Comparison of ENCODE assay signal across 8 mouse cellular contexts in genomic region chr4:43631046-43631955, GRCm38 (mm10). TPM values are rescaled to one million over a fixed set of nuclear protein-coding genes. Genes with fewer than 3 reads are reported as not detected.
DNase-seq lines count a peak whose midpoint lies in the region; ATAC-seq and TF ChIP-seq lines count a peak whose summit lies in the region.

TSS of gene Npr2 (plus strand) at chr4:43631935.

- ATAC-seq in limb, embryonic 15.5 days (ENCODE audit: insufficient number of reproducible peaks, low FRiP score, low TSS enrichment, low read depth), result peak; percentile 46

- H3K79me2 ChIP-seq in myocyte (ENCODE audit: control insufficient read depth, insufficient read depth), result no peaks in the 10 kb centered on the region

- TF ChIP-seq POLR2A in myocyte (IDR thresholded peaks at IDR 0.05; ENCODE audit: insufficient read length, low read depth), result peak; percentile 81

- under 1% methylated on average over 34 of the region's 70 CpGs for WGBS in limb, embryonic 15.5 days

- H3K27me3 ChIP-seq in limb, embryonic 15.5 days, result no peaks in the 10 kb centered on the region
- no peaks in the 10 kb centered on the region for H3K27me3 ChIP-seq in myocyte (ENCODE audit: control insufficient read depth, insufficient read depth, insufficient read length)

- peak within 1 kb of the TSS; percentile 66 for H3K4me3 ChIP-seq in limb, embryonic 15.5 days
- peak within 1 kb of the TSS; percentile 25 for H3K4me3 ChIP-seq in myocyte

- intact Hi-C loops in gastrocnemius, postnatal 36 days (cut with DNase I), result loop anchor here (10.0 kb wide), 1 partner anchor 234 kb away; no protein-coding TSS in a partner anchor

- H3K4me2 ChIP-seq in limb, embryonic 15.5 days, result peak within 1 kb of the TSS; percentile 67
- H3K4me2 ChIP-seq in myocyte (ENCODE audit: low read depth), result peak within 1 kb of the TSS; percentile 79

- H3ac ChIP-seq in myocyte (ENCODE audit: control insufficient read depth, insufficient read length), result peak within 1 kb of the TSS; percentile 37

- H3K27ac ChIP-seq in limb, embryonic 15.5 days, result peak within 1 kb of the TSS; percentile 88

- H3K4me1 ChIP-seq in limb, embryonic 15.5 days, result peaks cover 48% of the 10 kb centered on the region

- peak within 1 kb of the TSS; percentile 82 for H3K9ac ChIP-seq in limb, embryonic 15.5 days

- H3K36me3 ChIP-seq in limb, embryonic 15.5 days, result no peaks in the 10 kb centered on the region
- H3K36me3 ChIP-seq in myocyte (ENCODE audit: control insufficient read depth, insufficient read depth), result no peaks in the 10 kb centered on the region

- H3K9me3 ChIP-seq in limb, embryonic 15.5 days, result no peaks in the 10 kb centered on the region

- DNase-seq in thymus, postnatal 25 days, result peak; percentile 10
- no peak for DNase-seq in thymus, postnatal 10 days (ENCODE audit: low spot score in 2 of 2)
- DNase-seq in cerebellum, postnatal 25 days, result peak; percentile 79
- DNase-seq in gastrocnemius, postnatal 36 days, result peak; percentile 45 to 62
- DNase-seq in induced T-regulatory cell, adult 2 months (ENCODE audit: low read depth), result peak; percentile 12
- DNase-seq in MN1 (ENCODE audit: low spot score), result no peak

TF ChIP-seq in myocyte, 11 proteins besides CTCF, POLR2A, EP300 and RAD21:
- TF ChIP-seq MYOG (IDR thresholded peaks at IDR 0.05; ENCODE audit: control insufficient read depth in 1 of 3, insufficient read depth in 1 of 3, insufficient read length in 2 of 3, low read depth in 2 of 3) (no peak), TCF12 (IDR thresholded peaks at IDR 0.05; ENCODE audit: insufficient read depth, poor library complexity, severe bottlenecking) (no peak), POLR2AphosphoS2 (IDR thresholded peaks at IDR 0.05; ENCODE audit: insufficient read length, low read depth) (peak; percentile 33), MAX (IDR thresholded peaks at IDR 0.05; ENCODE audit: low read depth) (no peak), CEBPB (IDR thresholded peaks at IDR 0.05; ENCODE audit: insufficient read depth, poor library complexity, severe bottlenecking) (no peak), TCF3 (IDR thresholded peaks at IDR 0.05; ENCODE audit: insufficient read length, low read depth) (no peak), SRF (IDR thresholded peaks at IDR 0.05; ENCODE audit: control insufficient read depth, insufficient read length, low read depth) (no peak)

RNA-seq across cellular contexts. Expression of gene Npr2, which starts in this region (rescaled TPM):
- total RNA-seq in gastrocnemius, postnatal 36 days (2021), result 10 to 100 TPM; 28.1 to 38.4 TPM
- polyA plus RNA-seq in limb, embryonic 15.5 days (2015; fragmentation: Nextera tagmentation; extraction: Ambion mirVana), result 16.8 and 22.2 TPM in 2 replicates
- polyA plus RNA-seq in myocyte (2012; fragmentation: generic; extraction: Trizol), result 9.1 TPM

Comparison
In these comparisons a context has a peak if more than half of its experiments do, and no peak if none do; other contexts are left out.
1. DNase-seq: peak in thymus, postnatal 25 days (single experiment), cerebellum, postnatal 25 days (2 of 2), gastrocnemius, postnatal 36 days (2 of 2) and induced T-regulatory cell, adult 2 months (single experiment); none in thymus, postnatal 10 days (0 of 2) and MN1 (single experiment).